Mouse (Mus musculus) hindbrain, embryonic 14.5 days (tissue): ENCODE measurements around the gene Epyc. TPM values are rescaled to one million over a fixed set of nuclear protein-coding genes. Genes with fewer than 3 reads are reported as not detected.
A peak's percentile ranks its signal among the peaks of the same experiment; 100 is the strongest.

Experiments used
- ATAC-seq: fragments of 200-750 bp; cut with Nextera tagmentation; 2 replicates; pipeline ENCODE4 v1.8.0; 2017; ENCODE audit warnings: moderate number of reproducible peaks, mild to moderate bottlenecking, moderate TSS enrichment, moderate library complexity; ENCODE audit not compliant: low FRiP score
- DNase-seq: peaks from one replicate; pipeline ENCODE4 v3.0.0-alpha.2; 2015; ENCODE audit warnings: low spot score
- H3K27ac ChIP-seq: fragments of 300-500 bp; sonication (generic); 2 replicates; pipeline ENCODE4 v1.5.1; 2014; ENCODE audit warnings: mild to moderate bottlenecking, moderate library complexity
- H3K27me3 ChIP-seq: fragments of 300-500 bp; sonication (generic); 2 replicates; pipeline ENCODE4 v1.6.1; 2014; ENCODE audit warnings: mild to moderate bottlenecking, low read length, mixed read lengths; ENCODE audit not compliant: control insufficient read depth, insufficient read depth
- H3K36me3 ChIP-seq: fragments of 300-500 bp; sonication (generic); replicated peaks from 2 replicates; pipeline ENCODE4 v1.6.1; 2014; ENCODE audit not compliant: control insufficient read depth, insufficient read depth
- H3K4me1 ChIP-seq: fragments of 300-500 bp; sonication (generic); replicated peaks from 2 replicates; pipeline ENCODE4 v1.6.1; 2014; ENCODE audit warnings: antibody characterized with exemption, low read length, mixed read lengths; ENCODE audit not compliant: control insufficient read depth, insufficient read depth
- H3K4me2 ChIP-seq: fragments of 300-500 bp; sonication (generic); replicated peaks from 2 replicates; pipeline ENCODE4 v1.6.1; 2014; ENCODE audit warnings: mild to moderate bottlenecking, moderate library complexity
- H3K4me3 ChIP-seq: fragments of 300-500 bp; sonication (generic); replicated peaks from 2 replicates; pipeline ENCODE4 v1.5.1; 2014; ENCODE audit warnings: mild to moderate bottlenecking, low read length
- H3K9ac ChIP-seq: fragments of 300-500 bp; sonication (generic); 2 replicates; pipeline ENCODE4 v1.6.1; 2014
- H3K9me3 ChIP-seq: fragments of 300-500 bp; sonication (generic); 2 replicates; pipeline ENCODE4 v1.6.1; 2016; ENCODE audit warnings: low read length; ENCODE audit not compliant: control insufficient read depth
- WGBS: fragments of 180-500 bp; shearing (Covaris S2); extraction: QIAGEN DNeasy Blood & Tissue Kit; methylation state at CpG from one replicate; pipeline ENCODE4 v1.1.7; 2014; 5-methylcytosine and 5-hydroxymethylcytosine counted together
- polyA plus RNA-seq: library from polyadenylated mRNA; unstranded; fragments of >200 nt; fragmentation: Nextera tagmentation; extraction: Ambion mirVana; gene quantifications from 2 replicates; pipeline ENCODE4 v1.2.1, GENCODE M21; 2014

Gene Epyc
- polyA plus RNA-seq, 1 experiment from 2014 or later, result 0.28 TPM

DNA sequence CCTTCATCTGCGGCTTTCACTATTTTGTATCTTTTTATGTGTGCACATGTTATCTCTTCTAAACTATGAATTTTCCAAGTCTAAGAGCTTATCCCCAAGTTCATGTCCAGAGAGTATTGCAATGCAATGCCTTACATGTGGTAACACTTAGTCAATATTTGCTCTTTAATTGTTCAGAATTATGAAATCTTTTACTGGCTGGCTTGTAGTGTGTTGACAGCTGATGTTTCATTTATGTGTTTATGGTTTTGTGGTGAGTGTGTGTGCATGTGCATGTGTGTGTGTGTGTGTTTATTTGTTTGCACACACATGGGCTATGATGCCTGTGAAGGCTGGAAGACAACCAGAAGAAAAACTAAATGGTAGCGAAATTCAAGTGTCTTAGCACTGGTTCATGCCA is 1.9 kb upstream of the Epyc start:
- no peaks in the 10 kb centered on the region for H3K9me3 ChIP-seq

GRCm38 (mm10) chr10:97650334-97650733 is 6.5 kb downstream of the Epyc start:
- Histone ChIP-seq H3K9me3 (no peaks in the 10 kb centered on the region), H3K4me1 (no peaks in the 10 kb centered on the region), H3K27ac (no peak overlapping the region), H3K4me3 (no peak overlapping the region), H3K36me3 (no peaks in the 10 kb centered on the region), H3K4me2 (no peak overlapping the region), H3K27me3 (no peaks in the 10 kb centered on the region), H3K9ac (no peak overlapping the region)
- WGBS, result 67% methylated on average over 2 of the region's 2 CpGs
- DNase-seq (no peak), ATAC-seq (no peak)

More for the DNA sequence above, 1.9 kb upstream of the Epyc start:
- Histone ChIP-seq H3K27me3 (no peaks in the 10 kb centered on the region), H3K4me1 (no peaks in the 10 kb centered on the region), H3K36me3 (no peaks in the 10 kb centered on the region), H3K4me3 (no peak overlapping the region), H3K27ac (no peak overlapping the region), H3K9ac (no peak overlapping the region), H3K4me2 (no peak overlapping the region)
- WGBS, result 96% methylated on average over 2 of the region's 2 CpGs
- ATAC-seq (no peak), DNase-seq (no peak)

DNA sequence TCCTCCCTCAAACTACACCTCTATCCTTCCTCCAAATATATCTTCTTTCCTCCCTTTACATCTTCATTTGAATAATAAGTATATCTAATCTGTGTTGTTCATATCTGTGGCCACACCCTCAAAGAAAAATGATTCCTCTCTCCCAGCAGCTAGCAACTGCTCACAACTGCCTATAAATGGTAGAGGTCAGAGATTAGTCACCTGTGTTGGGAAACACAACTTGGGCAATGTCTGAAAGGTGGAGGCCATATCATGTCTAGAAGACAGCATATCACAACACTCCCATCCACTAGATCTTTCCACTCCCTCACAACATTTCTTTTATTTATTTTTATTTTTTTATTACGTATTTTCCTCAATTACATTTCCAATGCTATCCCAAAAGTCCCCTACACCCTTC is 15.6 kb downstream of the Epyc start:
- Histone ChIP-seq H3K4me1 (no peaks in the 10 kb centered on the region), H3K27ac (no peak overlapping the region), H3K4me2 (no peak overlapping the region), H3K27me3 (no peaks in the 10 kb centered on the region), H3K36me3 (no peaks in the 10 kb centered on the region), H3K4me3 (no peak overlapping the region), H3K9me3 (no peaks in the 10 kb centered on the region), H3K9ac (no peak overlapping the region)
- ATAC-seq (no peak), DNase-seq (no peak)
- 86% methylated on average over 1 of the region's 1 CpGs for WGBS

DNA sequence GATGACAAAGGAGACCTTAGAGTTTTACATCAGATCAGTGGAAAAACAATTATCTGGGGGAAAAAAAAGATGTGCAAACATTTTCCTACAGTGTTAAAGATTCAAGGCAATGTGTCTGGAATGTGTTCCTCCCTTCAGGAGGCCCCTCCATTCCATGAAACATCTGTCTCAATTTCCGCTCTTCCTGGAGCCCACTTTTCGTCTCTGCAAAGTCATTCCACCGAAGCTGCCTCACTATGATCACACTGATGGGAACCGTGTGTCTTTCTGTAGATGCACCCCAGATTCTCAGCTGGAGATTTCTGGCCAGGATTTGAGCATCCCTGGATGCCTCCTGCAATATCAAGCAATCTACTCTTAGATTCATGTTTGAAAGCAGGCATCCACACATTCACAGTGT is 24.8 kb downstream of the Epyc start:
- ATAC-seq (no peak), DNase-seq (no peak)
- no peak overlapping the region for H3K4me2 ChIP-seq
- no peaks in the 10 kb centered on the region for H3K9me3 ChIP-seq
- 61% methylated on average over 4 of the region's 4 CpGs for WGBS
- H3K27me3 ChIP-seq, result no peaks in the 10 kb centered on the region
- H3K27ac ChIP-seq, result no peak overlapping the region
- H3K36me3 ChIP-seq, result no peaks in the 10 kb centered on the region
- H3K4me1 ChIP-seq, result no peaks in the 10 kb centered on the region
- H3K9ac ChIP-seq, result no peak overlapping the region
- H3K4me3 ChIP-seq, result no peak overlapping the region

GRCm38 (mm10) chr10:97670202-97670601 is 26.3 kb downstream of the Epyc start:
- 80% methylated on average over 4 of the region's 4 CpGs for WGBS
- DNase-seq (peak; percentile 49), ATAC-seq (no peak)
- Histone ChIP-seq H3K27me3 (no peaks in the 10 kb centered on the region), H3K36me3 (no peaks in the 10 kb centered on the region), H3K4me2 (no peak overlapping the region), H3K9ac (no peak overlapping the region), H3K9me3 (no peaks in the 10 kb centered on the region), H3K27ac (no peak overlapping the region), H3K4me1 (no peaks in the 10 kb centered on the region), H3K4me3 (no peak overlapping the region)

GRCm38 (mm10) chr10:97673239-97673638 is 29.4 kb downstream of the Epyc start:
- H3K9ac ChIP-seq, result no peak overlapping the region
- H3K4me3 ChIP-seq, result no peak overlapping the region
- no peaks in the 10 kb centered on the region for H3K9me3 ChIP-seq
- no peak for DNase-seq
- no peaks in the 10 kb centered on the region for H3K27me3 ChIP-seq
- no peak overlapping the region for H3K4me2 ChIP-seq
- ATAC-seq, result no peak
- WGBS, result 82% methylated on average over 2 of the region's 2 CpGs
- H3K36me3 ChIP-seq, result no peaks in the 10 kb centered on the region
- H3K27ac ChIP-seq, result no peak overlapping the region
- no peaks in the 10 kb centered on the region for H3K4me1 ChIP-seq

GRCm38 (mm10) chr10:97682981-97683380 is 39.1 kb downstream of the Epyc start:
- no peak overlapping the region for H3K4me3 ChIP-seq
- no peaks in the 10 kb centered on the region for H3K36me3 ChIP-seq
- DNase-seq (no peak), ATAC-seq (no peak)
- H3K27ac ChIP-seq, result no peak overlapping the region
- no peaks in the 10 kb centered on the region for H3K4me1 ChIP-seq
- no peak overlapping the region for H3K9ac ChIP-seq
- no peaks in the 10 kb centered on the region for H3K9me3 ChIP-seq
- H3K4me2 ChIP-seq, result no peak overlapping the region
- H3K27me3 ChIP-seq, result no peaks in the 10 kb centered on the region

- DNase-seq, result no peak
- no peaks in the 10 kb centered on the region for H3K27me3 ChIP-seq
- no peak overlapping the region for H3K4me3 ChIP-seq
- H3K27ac ChIP-seq, result no peak overlapping the region
- 63% methylated on average over 1 of the region's 1 CpGs for WGBS
- no peaks in the 10 kb centered on the region for H3K9me3 ChIP-seq
- no peak for ATAC-seq
- H3K4me2 ChIP-seq, result no peak overlapping the region
- H3K9ac ChIP-seq, result no peak overlapping the region
- no peaks in the 10 kb centered on the region for H3K36me3 ChIP-seq
- no peaks in the 10 kb centered on the region for H3K4me1 ChIP-seq
Observed at GRCm38 (mm10) chr10:97687198-97687597, 43.3 kb downstream of the Epyc start.

DNA sequence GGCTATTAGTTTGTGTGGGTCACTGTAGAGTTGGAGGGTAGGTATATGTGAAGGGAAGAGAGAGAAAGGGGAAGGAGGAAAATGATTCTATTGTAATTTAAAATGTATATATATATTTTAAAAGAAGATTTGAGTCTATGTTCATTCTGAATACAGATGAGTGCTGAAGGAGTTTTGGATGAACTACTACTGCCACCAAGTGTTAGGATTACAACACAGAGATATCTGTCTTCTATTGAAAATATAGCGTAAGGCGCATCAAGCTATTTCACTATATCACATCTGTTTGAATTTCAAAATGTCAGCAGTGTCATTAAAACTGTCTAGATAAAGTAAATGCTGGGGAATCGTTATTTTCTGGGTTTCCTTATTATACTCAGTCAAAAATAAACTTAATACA is 45.6 kb downstream of the Epyc start:
- no peaks in the 10 kb centered on the region for H3K36me3 ChIP-seq
- H3K9me3 ChIP-seq, result no peaks in the 10 kb centered on the region; the same call in 1 of the 2 replicates
- H3K9ac ChIP-seq, result no peak overlapping the region
- no peak overlapping the region for H3K27ac ChIP-seq
- 70% methylated on average over 3 of the region's 3 CpGs for WGBS
- H3K4me1 ChIP-seq, result no peaks in the 10 kb centered on the region
- no peak overlapping the region for H3K4me3 ChIP-seq
- H3K27me3 ChIP-seq, result no peaks in the 10 kb centered on the region
- DNase-seq, result peak; percentile 70
- no peak for ATAC-seq
- H3K4me2 ChIP-seq, result no peak overlapping the region

GRCm38 (mm10) chr10:97692913-97693312 is 49.0 kb downstream of the Epyc start, which contains the start of gene Ccer1:
Ccer1 (plus strand) TSS chr10:97693059.
- H3K27me3 ChIP-seq, result no peaks in the 10 kb centered on the region
- no peak within 1 kb of the TSS for H3K27ac ChIP-seq
- no peak within 1 kb of the TSS for H3K9ac ChIP-seq
- no peak for ATAC-seq
- no peaks in the 10 kb centered on the region; the same call in 1 of the 2 replicates for H3K9me3 ChIP-seq
- H3K4me2 ChIP-seq, result no peak within 1 kb of the TSS
- no peak for DNase-seq
- WGBS, result 78% methylated on average over 20 of the region's 20 CpGs
- H3K4me1 ChIP-seq, result no peaks in the 10 kb centered on the region
- H3K36me3 ChIP-seq, result no peaks in the 10 kb centered on the region
- H3K4me3 ChIP-seq, result no peak within 1 kb of the TSS
